Mouse (Mus musculus) heart, embryonic 15.5 days (tissue): ENCODE results near the gene Pafah2. TPM values are rescaled to one million over a fixed set of nuclear protein-coding genes. Genes with fewer than 3 reads are reported as not detected.
A peak's percentile ranks its signal among the peaks of the same experiment; 100 is the strongest.

ENCODE experiments used
- ATAC-seq: fragments of 200-750 bp; cut with Nextera tagmentation; replicated peaks from 2 replicates; pipeline ENCODE4 v1.8.0; 2017; ENCODE audit warnings: low read depth, moderate TSS enrichment; ENCODE audit not compliant: insufficient number of reproducible peaks, insufficient read depth, low FRiP score
- H3K27ac ChIP-seq: fragments of 300-500 bp; sonication (generic); 2 replicates; pipeline ENCODE4 v1.5.1; 2015; ENCODE audit warnings: mild to moderate bottlenecking, inconsistent platforms
- H3K27me3 ChIP-seq: fragments of 300-500 bp; sonication (generic); 2 replicates; pipeline ENCODE4 v1.6.1; 2015; ENCODE audit warnings: inconsistent platforms
- H3K36me3 ChIP-seq: fragments of 300-500 bp; sonication (generic); 2 replicates; pipeline ENCODE4 v1.6.1; 2015; ENCODE audit warnings: mild to moderate bottlenecking, inconsistent platforms
- H3K4me1 ChIP-seq: fragments of 300-500 bp; sonication (generic); replicated peaks from 2 replicates; pipeline ENCODE4 v1.6.1; 2015; ENCODE audit warnings: inconsistent platforms
- H3K4me2 ChIP-seq: fragments of 300-500 bp; sonication (generic); 2 replicates; pipeline ENCODE4 v1.6.1; 2015; ENCODE audit warnings: inconsistent platforms, mild to moderate bottlenecking, moderate library complexity
- H3K4me3 ChIP-seq: fragments of 300-500 bp; sonication (generic); 2 replicates; pipeline ENCODE4 v1.5.1; 2015; ENCODE audit warnings: mild to moderate bottlenecking, inconsistent platforms
- H3K9ac ChIP-seq: fragments of 300-500 bp; sonication (generic); 2 replicates; pipeline ENCODE4 v1.6.1; 2015; ENCODE audit warnings: mild to moderate bottlenecking, inconsistent platforms
- H3K9me3 ChIP-seq: fragments of 300-500 bp; sonication (generic); replicated peaks from 2 replicates; pipeline ENCODE4 v1.6.1; 2016; ENCODE audit warnings: inconsistent platforms
- WGBS: fragments of 180-500 bp; shearing (Covaris S2); methylation state at CpG from one replicate; pipeline ENCODE4 v1.1.7; 2015; ENCODE audit warnings: mixed read lengths; 5-methylcytosine and 5-hydroxymethylcytosine counted together
- polyA plus RNA-seq: library from polyadenylated mRNA; unstranded; fragments of >200 nt; fragmentation: Nextera tagmentation; extraction: Ambion mirVana; gene quantifications from 2 replicates; pipeline ENCODE4 v1.2.1, GENCODE M21; 2015

Pafah2 gene
- polyA plus RNA-seq, 1 experiment from 2014 or later, result 10.6 TPM

DNA sequence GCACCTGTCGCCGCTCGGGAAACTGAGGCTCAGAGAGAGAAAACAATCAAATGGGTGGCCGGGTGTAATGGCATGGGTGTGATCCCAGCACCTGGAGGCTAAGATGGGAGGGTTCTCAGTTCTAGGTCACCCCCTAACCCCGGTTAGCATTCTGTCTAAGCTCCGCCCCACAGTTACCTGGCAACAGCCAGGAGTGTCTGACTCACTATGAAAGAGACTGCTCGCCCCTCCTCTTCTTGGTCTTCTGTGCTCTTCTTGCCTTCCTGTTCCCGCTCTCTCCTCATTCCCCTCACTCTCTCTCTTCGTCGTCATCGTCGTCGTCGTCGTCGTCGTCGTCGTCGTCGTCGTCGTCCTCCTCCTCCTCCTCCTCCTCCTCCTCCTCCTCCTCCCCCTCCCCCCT is 51.8 kb downstream of the Pafah2 start:
- Histone ChIP-seq H3K27me3 (peaks cover 12% of the 10 kb centered on the region; the same call in 1 of the 2 replicates), H3K4me3 (no peak overlapping the region), H3K4me2 (no peak overlapping the region), H3K9ac (no peak overlapping the region), H3K27ac (no peak overlapping the region), H3K9me3 (no peaks in the 10 kb centered on the region), H3K36me3 (no peaks in the 10 kb centered on the region), H3K4me1 (peaks cover 17% of the 10 kb centered on the region)
- no peak for ATAC-seq
- WGBS, result 44% methylated on average over 23 of the region's 23 CpGs

DNA sequence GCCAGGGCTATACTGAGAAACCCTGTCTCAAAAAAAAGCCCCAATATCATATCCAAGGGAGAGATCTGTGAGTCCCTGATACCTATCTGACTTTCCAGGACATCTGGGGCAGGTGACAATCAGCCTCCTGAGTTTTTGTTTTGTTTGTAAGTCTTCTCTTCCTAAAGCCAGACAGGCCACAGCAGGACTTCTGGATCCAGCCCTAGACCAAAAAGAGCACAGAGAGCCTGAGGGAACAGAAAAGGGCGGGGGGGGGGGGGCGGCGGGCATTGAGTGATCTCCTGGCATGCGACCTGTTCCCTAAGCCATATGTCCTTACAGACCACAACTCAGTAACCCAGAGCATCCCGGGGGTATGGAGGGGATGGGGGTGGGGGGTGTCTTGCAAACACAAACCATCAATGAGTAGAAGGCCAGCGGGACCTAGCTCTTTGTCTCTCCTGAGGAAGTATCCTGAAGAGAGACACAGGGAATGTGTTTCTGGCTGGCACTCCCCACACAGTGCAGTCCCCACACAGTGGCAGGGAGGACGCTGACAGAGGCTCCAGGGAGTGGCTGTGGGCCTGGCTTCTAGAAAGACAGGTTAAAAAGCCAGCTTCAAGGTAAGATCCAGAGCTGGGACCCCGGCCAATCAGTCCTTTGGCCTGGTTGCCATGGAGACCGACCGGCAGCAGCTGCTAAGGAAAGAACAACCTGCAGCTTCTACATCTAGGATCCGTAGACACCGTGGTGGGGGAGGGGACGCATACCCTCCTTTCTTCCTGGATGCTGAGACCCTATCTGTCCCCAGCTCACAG is 53.7 kb downstream of the Pafah2 start:
- ATAC-seq, result no peak
- no peak overlapping the region for H3K4me2 ChIP-seq
- H3K9me3 ChIP-seq, result no peaks in the 10 kb centered on the region
- no peak overlapping the region for H3K9ac ChIP-seq
- peaks cover 26% of the 10 kb centered on the region; the same call in 1 of the 2 replicates for H3K27me3 ChIP-seq
- no peak overlapping the region for H3K4me3 ChIP-seq
- WGBS, result 51% methylated on average over 13 of the region's 13 CpGs
- H3K36me3 ChIP-seq, result no peaks in the 10 kb centered on the region
- peaks cover 23% of the 10 kb centered on the region for H3K4me1 ChIP-seq
- H3K27ac ChIP-seq, result no peak overlapping the region

DNA sequence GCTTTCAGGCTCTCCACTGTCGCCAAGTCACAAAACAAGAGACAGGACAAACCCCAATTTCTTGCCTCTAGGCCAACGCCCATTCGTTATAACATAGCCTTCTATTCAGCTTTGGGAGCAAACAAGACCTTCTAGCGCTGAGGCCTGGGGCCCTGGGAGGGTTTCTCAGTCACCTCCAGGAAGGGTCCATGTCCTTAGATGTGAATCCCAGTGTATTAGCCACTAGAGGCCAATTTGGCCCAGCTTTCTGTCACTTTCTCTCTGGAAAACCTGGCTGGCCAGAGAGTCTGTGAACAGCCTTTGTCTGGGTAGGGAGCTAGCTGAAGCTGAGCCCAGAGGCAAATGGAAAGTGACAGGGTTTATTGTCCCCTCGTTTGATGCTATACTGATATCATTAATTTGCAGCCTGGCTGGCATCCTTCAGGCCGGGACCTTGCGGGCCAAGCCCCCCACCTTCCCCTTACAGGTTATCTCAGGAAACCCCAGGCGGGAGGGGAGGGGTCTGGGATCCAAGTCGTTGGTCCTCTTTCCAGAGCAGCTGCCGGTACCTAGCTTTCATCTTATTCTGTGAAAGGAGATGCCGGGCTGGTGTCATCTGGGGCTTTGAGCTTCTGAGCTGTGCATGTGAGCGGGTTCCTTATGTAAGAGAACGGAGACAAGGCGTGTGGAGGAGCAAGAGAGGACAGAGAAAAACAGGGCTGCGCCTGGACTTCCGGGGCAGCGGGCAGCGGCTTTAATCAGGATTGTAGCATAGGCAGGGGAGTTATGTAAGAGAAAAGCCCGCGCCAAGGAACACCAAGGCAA is 54.5 kb downstream of the Pafah2 start:
- 32% methylated on average over 20 of the region's 20 CpGs for WGBS
- peaks cover 26% of the 10 kb centered on the region; the same call in 1 of the 2 replicates for H3K27me3 ChIP-seq
- no peaks in the 10 kb centered on the region for H3K36me3 ChIP-seq
- no peak overlapping the region for H3K4me3 ChIP-seq
- H3K27ac ChIP-seq, result no peak overlapping the region
- ATAC-seq, result no peak
- H3K4me2 ChIP-seq, result 0 out of 2 replicates have a peak overlapping the region, but pooled peaks have one; percentile 23
- peaks cover 26% of the 10 kb centered on the region for H3K4me1 ChIP-seq
- no peak overlapping the region for H3K9ac ChIP-seq
- H3K9me3 ChIP-seq, result no peaks in the 10 kb centered on the region

DNA sequence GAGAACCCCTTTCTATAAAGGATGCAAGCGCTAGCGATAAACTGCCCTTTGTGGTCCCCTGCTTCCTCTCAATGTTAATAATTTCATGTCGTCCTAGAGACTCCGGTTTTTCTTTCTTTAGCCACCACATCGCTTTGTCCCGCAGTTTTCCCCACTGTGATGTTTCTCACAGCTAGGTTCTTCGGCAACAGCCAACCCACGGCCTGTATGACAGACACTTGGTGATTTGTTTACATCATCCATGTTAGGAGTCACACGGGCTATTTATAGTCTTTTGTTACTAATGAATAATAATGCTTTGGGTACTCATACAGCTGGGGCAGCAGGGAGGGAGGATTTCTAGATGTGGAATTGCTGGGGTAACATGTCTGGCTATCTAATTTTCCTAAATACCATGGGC is 55.4 kb downstream of the Pafah2 start:
- WGBS, result 65% methylated on average over 9 of the region's 9 CpGs
- Histone ChIP-seq H3K9ac (no peak overlapping the region), H3K27me3 (peaks cover 26% of the 10 kb centered on the region; the same call in 1 of the 2 replicates), H3K4me1 (peaks cover 21% of the 10 kb centered on the region), H3K36me3 (no peaks in the 10 kb centered on the region), H3K4me2 (no peak overlapping the region), H3K27ac (no peak overlapping the region), H3K9me3 (no peaks in the 10 kb centered on the region), H3K4me3 (no peak overlapping the region)
- ATAC-seq, result no peak

DNA sequence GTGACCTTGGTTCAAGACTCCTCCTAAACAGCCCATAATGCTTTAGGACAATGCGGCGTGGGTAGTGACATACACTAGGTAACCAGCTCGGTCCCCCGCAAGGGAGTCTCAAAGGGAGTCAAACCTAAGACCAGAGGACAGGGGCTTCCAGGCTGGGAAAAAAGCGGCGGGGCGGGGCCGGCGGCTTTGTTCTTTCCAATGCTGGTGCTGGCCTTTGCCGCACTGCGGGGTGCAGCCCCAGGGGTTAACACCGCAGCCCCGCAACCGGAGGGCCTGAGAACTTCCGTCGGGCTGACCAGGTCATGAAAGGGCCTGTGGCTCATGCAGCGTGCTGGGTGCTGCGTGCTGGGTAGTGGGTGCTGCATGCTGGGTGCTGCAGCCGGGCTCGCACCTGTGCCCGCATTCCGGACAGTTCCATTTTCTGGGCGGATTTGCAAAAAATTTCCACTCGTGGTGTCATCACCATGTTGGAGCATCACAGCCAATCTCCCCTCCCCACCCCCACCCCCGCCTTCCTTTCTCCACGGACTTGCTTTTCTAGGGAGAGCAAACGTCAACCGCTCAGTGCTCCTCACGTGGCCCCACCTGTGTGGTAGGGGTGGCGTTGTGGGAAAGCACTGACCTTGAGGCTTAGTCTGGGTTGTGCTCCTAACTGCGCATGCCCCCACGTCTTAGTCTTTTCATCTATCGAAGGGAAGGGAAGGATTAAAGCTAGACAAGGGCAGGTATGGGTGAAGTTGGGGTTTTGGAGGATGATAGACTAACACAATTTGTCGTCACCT is 57.7 kb downstream of the Pafah2 start:
- Histone ChIP-seq H3K4me3 (no peak overlapping the region), H3K4me2 (peak overlapping the region; percentile 1; the same call in 1 of the 2 replicates), H3K9me3 (no peaks in the 10 kb centered on the region), H3K27me3 (peaks cover 21% of the 10 kb centered on the region; the same call in 1 of the 2 replicates), H3K9ac (no peak overlapping the region), H3K36me3 (no peaks in the 10 kb centered on the region), H3K4me1 (peaks cover 16% of the 10 kb centered on the region), H3K27ac (no peak overlapping the region)
- WGBS, result 35% methylated on average over 34 of the region's 34 CpGs
- ATAC-seq, result no peak

DNA sequence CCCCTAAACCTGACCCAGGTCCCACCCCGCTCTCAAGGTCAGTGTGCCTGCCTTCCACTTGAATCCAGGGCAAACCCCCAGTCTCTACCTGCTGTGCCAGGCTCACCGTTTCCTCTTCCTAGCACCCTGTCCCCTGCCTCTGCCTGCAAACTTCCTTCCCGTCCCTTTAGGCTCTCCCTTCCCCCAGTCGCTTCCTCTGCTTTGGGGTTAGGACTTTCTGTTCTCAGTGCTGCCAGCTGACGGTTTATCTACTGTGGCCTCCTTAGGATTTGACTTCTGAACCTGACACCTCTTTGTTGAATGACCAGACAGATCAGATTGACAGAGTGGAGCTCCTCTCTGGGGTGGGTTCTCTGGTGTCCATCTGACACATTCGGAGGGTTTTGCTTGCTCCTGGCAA is 59.2 kb downstream of the Pafah2 start:
- no peaks in the 10 kb centered on the region for H3K36me3 ChIP-seq
- peaks cover 16% of the 10 kb centered on the region; the same call in 1 of the 2 replicates for H3K27me3 ChIP-seq
- H3K9ac ChIP-seq, result no peak overlapping the region
- no peak overlapping the region for H3K27ac ChIP-seq
- H3K4me3 ChIP-seq, result no peak overlapping the region
- 39% methylated on average over 6 of the region's 6 CpGs for WGBS
- no peaks in the 10 kb centered on the region for H3K9me3 ChIP-seq
- ATAC-seq, result no peak
- peaks cover 16% of the 10 kb centered on the region for H3K4me1 ChIP-seq
- no peak overlapping the region for H3K4me2 ChIP-seq

DNA sequence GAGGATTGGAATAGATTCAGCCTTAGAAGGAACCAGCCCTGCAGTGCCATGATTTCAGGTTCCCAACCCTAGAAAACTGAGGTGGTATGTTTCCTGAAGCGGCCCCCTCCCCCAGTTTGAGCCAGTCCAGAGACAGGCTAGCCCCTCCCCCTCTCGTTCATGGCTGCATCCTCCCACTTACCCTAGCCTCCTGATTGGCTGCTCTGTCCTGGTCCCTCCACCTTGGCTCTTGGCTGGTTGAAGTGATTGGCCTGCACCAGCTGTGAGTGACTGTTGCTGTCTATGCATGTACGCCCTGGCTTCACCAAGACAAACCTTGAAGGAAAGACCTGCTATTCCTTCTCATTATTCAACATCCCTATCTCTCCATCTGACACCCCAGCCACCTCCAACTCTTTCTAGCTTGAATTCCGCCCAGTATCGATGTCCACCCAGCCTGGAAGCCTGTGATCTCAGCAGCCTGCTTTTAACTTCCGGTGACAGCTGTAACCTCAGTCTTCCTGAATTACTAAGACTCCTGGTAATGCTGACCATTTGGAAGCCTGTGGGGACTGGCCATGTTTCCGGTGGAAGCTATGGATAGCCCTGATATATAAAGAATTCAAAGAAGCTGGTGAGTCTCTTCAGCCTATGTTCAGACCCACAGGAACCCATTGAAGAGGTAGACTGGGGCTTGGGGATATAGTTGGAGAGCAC is 61.2 kb downstream of the Pafah2 start:
- no peak overlapping the region for H3K4me2 ChIP-seq
- H3K9ac ChIP-seq, result no peak overlapping the region
- H3K27ac ChIP-seq, result no peak overlapping the region
- ATAC-seq, result no peak
- H3K4me3 ChIP-seq, result no peak overlapping the region
- H3K9me3 ChIP-seq, result no peaks in the 10 kb centered on the region
- H3K27me3 ChIP-seq, result peaks cover 16% of the 10 kb centered on the region; the same call in 1 of the 2 replicates
- no peaks in the 10 kb centered on the region for H3K36me3 ChIP-seq
- peaks cover 9% of the 10 kb centered on the region; the same call in 1 of the 2 replicates for H3K4me1 ChIP-seq
- WGBS, result 48% methylated on average over 7 of the region's 7 CpGs

DNA sequence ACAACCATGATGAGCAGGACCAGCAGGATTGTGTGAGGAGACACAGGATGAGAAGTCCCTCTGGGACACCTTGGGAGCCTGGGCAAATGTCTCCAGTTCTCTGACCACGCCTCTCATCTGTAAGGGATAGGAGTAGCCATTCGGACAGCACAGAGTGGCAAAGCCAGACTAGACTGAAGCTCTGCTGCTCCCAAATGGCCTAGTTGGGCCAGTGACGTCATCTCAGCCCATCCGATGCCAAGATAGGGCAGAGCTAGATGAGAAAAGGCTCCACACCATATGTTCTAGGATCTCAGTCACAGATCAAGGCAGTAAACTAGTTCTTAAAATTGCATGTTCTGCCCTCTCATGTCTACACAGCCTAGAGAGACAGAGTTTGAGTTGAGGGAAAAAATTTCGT is 62.7 kb downstream of the Pafah2 start:
- Histone ChIP-seq H3K9ac (no peak overlapping the region), H3K27ac (no peak overlapping the region), H3K4me3 (no peak overlapping the region), H3K4me1 (peaks cover 5% of the 10 kb centered on the region; the same call in 1 of the 2 replicates), H3K27me3 (peaks cover 8% of the 10 kb centered on the region; the same call in 1 of the 2 replicates), H3K36me3 (no peaks in the 10 kb centered on the region), H3K9me3 (no peaks in the 10 kb centered on the region), H3K4me2 (no peak overlapping the region)
- ATAC-seq, result no peak
- WGBS, result 75% methylated on average over 5 of the region's 5 CpGs

DNA sequence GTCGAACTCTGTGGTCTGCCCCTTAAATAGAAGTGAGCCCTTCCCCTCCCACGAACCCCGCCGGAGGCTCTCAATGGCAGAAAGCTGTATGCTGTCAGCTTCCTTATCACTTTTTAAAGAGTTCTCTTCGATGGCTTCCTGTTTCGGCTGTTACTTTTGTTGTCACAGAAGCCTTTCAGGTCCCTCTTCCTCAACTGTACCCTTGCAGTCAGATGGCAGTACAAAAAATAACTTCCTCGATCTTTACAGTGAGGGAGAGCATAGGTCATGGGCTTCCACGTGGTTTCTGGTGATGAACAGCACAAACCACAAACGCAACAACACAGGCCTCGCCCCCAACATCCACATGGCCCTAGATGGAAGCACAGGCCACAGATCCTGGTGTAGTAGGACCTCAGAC is 64.2 kb downstream of the Pafah2 start:
- Histone ChIP-seq H3K27ac (no peak overlapping the region), H3K4me1 (peaks cover 2% of the 10 kb centered on the region; the same call in 1 of the 2 replicates), H3K36me3 (no peaks in the 10 kb centered on the region), H3K4me2 (no peak overlapping the region), H3K9me3 (no peaks in the 10 kb centered on the region), H3K9ac (no peak overlapping the region), H3K27me3 (no peaks in the 10 kb centered on the region), H3K4me3 (no peak overlapping the region)
- no peak for ATAC-seq
- WGBS, result 33% methylated on average over 10 of the region's 10 CpGs

DNA sequence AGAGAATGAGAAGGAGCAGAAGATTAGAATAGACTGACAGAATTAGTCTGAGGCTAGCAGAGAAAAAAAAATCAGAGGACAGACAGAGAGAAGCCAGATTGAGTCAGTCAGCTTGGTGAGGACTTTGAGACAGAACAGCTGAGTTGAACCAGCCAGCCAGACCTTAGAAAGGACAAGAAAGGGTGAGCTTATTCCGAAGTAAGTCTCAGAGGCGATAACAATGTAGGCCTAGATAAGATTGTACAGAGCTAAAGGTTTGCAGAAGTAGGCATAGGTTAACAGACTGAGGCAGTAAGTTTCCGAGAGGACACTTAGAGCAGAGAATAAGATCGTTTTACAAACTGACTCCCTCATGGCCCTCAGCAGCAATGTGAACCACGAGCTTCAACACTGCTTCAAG is 65.1 kb downstream of the Pafah2 start:
- H3K4me2 ChIP-seq, result no peak overlapping the region
- H3K4me3 ChIP-seq, result no peak overlapping the region
- H3K4me1 ChIP-seq, result no peaks in the 10 kb centered on the region
- ATAC-seq, result no peak
- no peaks in the 10 kb centered on the region for H3K9me3 ChIP-seq
- 58% methylated on average over 5 of the region's 5 CpGs for WGBS
- H3K9ac ChIP-seq, result no peak overlapping the region
- H3K27ac ChIP-seq, result no peak overlapping the region
- H3K36me3 ChIP-seq, result no peaks in the 10 kb centered on the region
- no peaks in the 10 kb centered on the region for H3K27me3 ChIP-seq
